Mouse (Mus musculus) spleen, adult 2 months (tissue): Measurements from ENCODE around the gene Alg9. TPM values are rescaled to one million over a fixed set of nuclear protein-coding genes. Genes with fewer than 3 reads are reported as not detected.
A peak's percentile ranks its signal among the peaks of the same experiment; 100 is the strongest.

Experiments
- DNase-seq, 2 experiments: peaks; one replicate each; pipeline versions ENCODE4 v3.0.0 to v3.0.0-alpha.2; 2012 to 2021; ENCODE audit warnings: low spot score in 2 of 2, low read depth in 1 of 2
- H3K27ac ChIP-seq: fragments of 200-500 bp; 2 replicates; pipeline ENCODE4 v1.5.1; 2012; ENCODE audit warnings: low read length, inconsistent platforms; ENCODE audit not compliant: insufficient read depth
- H3K27me3 ChIP-seq: fragments of 200-500 bp; 2 replicates; pipeline ENCODE4 v1.6.1; 2012; ENCODE audit warnings: mild to moderate bottlenecking, moderate library complexity, low read length, inconsistent platforms; ENCODE audit not compliant: control insufficient read depth, insufficient read depth
- H3K36me3 ChIP-seq: fragments of 200-500 bp; 2 replicates; pipeline ENCODE4 v1.6.1; 2012; ENCODE audit warnings: mild to moderate bottlenecking, low read length, inconsistent platforms; ENCODE audit not compliant: control insufficient read depth, insufficient read depth
- H3K4me1 ChIP-seq: fragments of 200-500 bp; 2 replicates; pipeline ENCODE4 v1.6.1; 2011; ENCODE audit warnings: inconsistent platforms; ENCODE audit not compliant: control insufficient read depth, insufficient read depth, insufficient read length
- H3K4me3 ChIP-seq: fragments of 200-500 bp; 2 replicates; pipeline ENCODE4 v1.5.1; 2011; ENCODE audit warnings: mild to moderate bottlenecking, inconsistent platforms; ENCODE audit not compliant: insufficient read depth, insufficient read length; ENCODE audit errors: extremely low read depth
- CTCF ChIP-seq: fragments of 200-500 bp; IDR thresholded peaks from 2 replicates; pipeline ENCODE4 v1.5.1; 2011; ENCODE audit warnings: mild to moderate bottlenecking, inconsistent platforms; ENCODE audit not compliant: insufficient read depth, insufficient read length, insufficient replicate concordance; ENCODE audit errors: extremely low read depth
- POLR2A ChIP-seq: fragments of 200-500 bp; IDR thresholded peaks from 2 replicates; pipeline ENCODE4 v1.6.1; 2011; ENCODE audit warnings: low read depth, low read length, inconsistent platforms
- WGBS: fragments of 180-500 bp; shearing (Covaris S2); methylation state at CpG from one replicate; pipeline ENCODE4 v1.1.7; 2018; 5-methylcytosine and 5-hydroxymethylcytosine counted together
- polyA plus RNA-seq: library from polyadenylated mRNA; depleted of rRNA; stranded (reverse); fragments of >200 nt; gene quantifications from 2 replicates; pipeline ENCODE4 v1.2.3, GENCODE M21; 2012

The Alg9 gene
- polyA plus RNA-seq, 1 experiment = 10.4 TPM

DNA sequence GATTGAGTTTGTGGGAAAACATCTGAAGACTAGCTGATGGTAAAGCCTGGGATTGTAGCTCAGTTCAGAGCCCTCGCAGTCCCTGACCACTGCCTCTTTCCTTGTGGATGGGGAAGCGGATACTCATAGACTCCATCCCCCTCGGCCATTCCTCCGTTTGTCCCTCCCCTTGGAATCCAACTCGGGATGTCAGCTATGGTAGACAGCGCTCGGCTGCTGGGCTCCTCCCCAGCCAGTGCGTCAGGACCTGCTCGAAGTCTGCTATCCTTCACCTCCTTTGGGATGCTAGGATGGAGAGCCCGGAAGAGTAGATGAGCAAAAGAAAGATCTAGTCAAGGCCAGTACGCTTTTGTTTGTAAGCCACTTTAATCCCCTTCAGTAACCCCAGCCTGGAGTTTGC lies 75.5 kb downstream of the Alg9 start:
- Histone ChIP-seq H3K27me3 (no peaks in the 10 kb centered on the region), H3K4me3 (no peak overlapping the region), H3K4me1 (no peaks in the 10 kb centered on the region), H3K36me3 (no peaks in the 10 kb centered on the region), H3K27ac (no peak overlapping the region)
- TF ChIP-seq POLR2A (no peak), CTCF (no peak)
- 38% methylated on average over 11 of the region's 11 CpGs for WGBS
- DNase-seq = no peak

DNA sequence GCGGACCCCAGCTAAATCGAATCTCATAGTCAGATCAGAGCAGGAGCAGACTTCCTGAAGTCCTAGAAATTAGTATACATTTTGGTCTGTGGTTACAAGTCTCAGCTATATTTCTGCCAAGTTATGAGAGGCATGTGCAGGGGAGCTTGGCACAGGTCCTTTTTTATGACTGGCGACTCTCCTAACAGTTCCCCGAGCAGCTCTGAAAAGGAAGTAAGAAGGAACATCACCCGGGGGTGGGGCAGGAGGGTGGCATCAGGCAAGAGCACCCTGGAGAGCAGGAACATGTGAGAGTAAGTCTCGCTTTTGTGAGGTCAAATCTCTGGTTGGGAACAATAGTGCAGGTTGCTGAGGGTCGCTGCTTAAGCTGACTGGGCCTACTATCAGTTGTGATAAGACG lies 75.9 kb downstream of the Alg9 start:
- no peak overlapping the region for H3K27ac ChIP-seq
- no peaks in the 10 kb centered on the region for H3K4me1 ChIP-seq

GRCm38 (mm10) chr9:50852634-50853349 lies 78.0 kb downstream of the Alg9 start:
- Histone ChIP-seq H3K27ac (peak overlapping the region; percentile 46), H3K4me1 (no peaks in the 10 kb centered on the region), H3K36me3 (no peaks in the 10 kb centered on the region), H3K27me3 (no peaks in the 10 kb centered on the region), H3K4me3 (no peak overlapping the region)
- DNase-seq = no peak
- no peak for TF ChIP-seq POLR2A
- TF ChIP-seq CTCF = no peak
- 34% methylated on average over 17 of the region's 17 CpGs for WGBS

More for the DNA sequence above, 75.9 kb downstream of the Alg9 start:
- Histone ChIP-seq H3K27me3 (no peaks in the 10 kb centered on the region), H3K4me3 (no peak overlapping the region), H3K36me3 (no peaks in the 10 kb centered on the region)
- no peak for DNase-seq
- 28% methylated on average over 8 of the region's 8 CpGs for WGBS
- TF ChIP-seq POLR2A (no peak), CTCF (no peak)

- Histone ChIP-seq H3K27me3 (no peaks in the 10 kb centered on the region), H3K27ac (no peak overlapping the region), H3K36me3 (no peaks in the 10 kb centered on the region), H3K4me3 (no peak overlapping the region), H3K4me1 (no peaks in the 10 kb centered on the region)
- 61% methylated on average over 8 of the region's 8 CpGs for WGBS
- no peak for TF ChIP-seq CTCF
- no peak for TF ChIP-seq POLR2A
- DNase-seq = no peak
These were observed 79.6 kb downstream of the Alg9 start for GRCm38 (mm10) chr9:50854376-50854775.

DNA sequence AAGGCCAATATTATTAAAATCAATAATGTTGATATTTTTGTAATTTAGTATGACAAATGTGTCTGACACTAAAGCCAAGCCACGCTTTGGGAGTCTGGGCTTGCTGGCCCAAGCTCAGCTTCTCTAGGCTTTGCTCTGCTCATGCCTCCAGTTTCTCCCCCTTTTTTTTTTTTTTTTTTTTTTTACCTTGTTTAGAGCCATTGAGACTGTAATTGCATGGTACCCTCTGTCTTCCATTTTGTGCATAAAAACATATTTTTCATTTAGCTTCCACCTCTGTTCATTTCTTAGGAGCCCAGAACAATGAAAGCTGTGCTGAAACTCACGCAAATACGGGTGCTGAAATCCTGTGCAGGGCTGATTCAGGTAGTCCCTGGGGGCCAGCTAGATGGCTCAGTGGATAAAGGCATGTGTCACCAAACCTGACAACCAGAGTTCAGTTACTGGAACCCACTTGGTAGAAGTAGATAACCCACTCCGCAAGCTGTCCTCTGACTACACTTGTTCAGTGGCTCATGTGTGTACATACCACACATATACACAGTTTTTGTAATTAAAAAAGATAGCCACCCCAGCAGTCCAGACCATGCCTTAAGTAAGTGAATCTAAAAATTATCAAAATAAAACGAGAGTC lies 80.4 kb downstream of the Alg9 start:
- DNase-seq = no peak
- H3K4me1 ChIP-seq = no peaks in the 10 kb centered on the region
- no peaks in the 10 kb centered on the region for H3K27me3 ChIP-seq
- H3K27ac ChIP-seq = no peak overlapping the region
- TF ChIP-seq CTCF (no peak), POLR2A (no peak)
- H3K4me3 ChIP-seq = no peak overlapping the region
- peaks cover 2% of the 10 kb centered on the region; the same call in 1 of the 2 replicates for H3K36me3 ChIP-seq
- WGBS = 76% methylated on average over 5 of the region's 5 CpGs

DNA sequence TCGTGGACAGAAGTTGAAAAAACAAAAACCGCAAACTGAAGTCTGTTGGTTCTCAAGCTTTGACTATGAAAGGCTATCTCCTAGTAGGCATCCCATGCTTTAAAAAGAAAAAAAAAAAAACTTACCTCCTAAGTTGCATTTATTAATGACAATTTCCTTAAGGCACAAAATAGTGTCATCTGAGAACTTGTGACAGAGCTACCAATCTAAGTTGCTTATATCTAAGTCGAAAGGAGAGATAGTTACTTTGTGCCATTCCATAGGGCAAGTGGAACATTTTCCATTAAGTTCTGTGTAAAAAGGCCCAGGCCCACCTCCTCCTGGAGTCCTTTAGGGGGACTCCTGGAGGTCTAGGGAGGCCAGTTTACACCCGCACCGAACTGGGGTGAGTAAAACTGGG lies 81.0 kb downstream of the Alg9 start:
- Histone ChIP-seq H3K36me3 (peaks cover 2% of the 10 kb centered on the region; the same call in 1 of the 2 replicates), H3K4me1 (no peaks in the 10 kb centered on the region), H3K27me3 (no peaks in the 10 kb centered on the region), H3K4me3 (no peak overlapping the region), H3K27ac (0 out of 2 replicates have a peak overlapping the region, but pooled peaks have one; percentile 27)
- TF ChIP-seq POLR2A (no peak), CTCF (no peak)
- no peak for DNase-seq
- 79% methylated on average over 5 of the region's 5 CpGs for WGBS
